Mouse (Mus musculus) kidney, postnatal 0 days (tissue): Measurements from ENCODE around the gene Atrn. TPM values are rescaled to one million over a fixed set of nuclear protein-coding genes. Genes with fewer than 3 reads are reported as not detected.
"Not testable (repeated sequence)": the region's sequence is repeated elsewhere in the genome, so short reads cannot be mapped to it uniquely, and the experiment has no call there.

Source experiments
- ATAC-seq: fragments of 200-750 bp; cut with Nextera tagmentation; replicated peaks from 2 replicates; pipeline ENCODE4 v1.8.0; 2017; ENCODE audit warnings: low read depth, moderate number of reproducible peaks, moderate TSS enrichment, moderate library complexity; ENCODE audit not compliant: low FRiP score
- DNase-seq: peaks from one replicate; pipeline ENCODE4 v3.0.0-alpha.2; 2016; ENCODE audit warnings: low spot score
- H3K27ac ChIP-seq: fragments of 300-500 bp; sonication (generic); 2 replicates; pipeline ENCODE4 v1.5.1; 2014; ENCODE audit warnings: mild to moderate bottlenecking
- H3K27me3 ChIP-seq: fragments of 300-500 bp; sonication (generic); 2 replicates; pipeline ENCODE4 v1.6.1; 2014; ENCODE audit warnings: low read length, mixed read lengths; ENCODE audit not compliant: insufficient read depth
- H3K36me3 ChIP-seq: fragments of 300-500 bp; sonication (generic); 2 replicates; pipeline ENCODE4 v1.6.1; 2014; ENCODE audit warnings: low read length, mixed read lengths; ENCODE audit not compliant: insufficient read depth
- H3K4me1 ChIP-seq: fragments of 300-500 bp; sonication (generic); replicated peaks from 2 replicates; pipeline ENCODE4 v1.6.1; 2014; ENCODE audit warnings: antibody characterized with exemption, low read length, mixed read lengths; ENCODE audit not compliant: insufficient read depth
- H3K4me2 ChIP-seq: fragments of 300-500 bp; sonication (generic); 2 replicates; pipeline ENCODE4 v1.6.1; 2014; ENCODE audit warnings: mild to moderate bottlenecking, low read length, moderate library complexity, mixed read lengths
- H3K4me3 ChIP-seq: fragments of 300-500 bp; sonication (generic); replicated peaks from 2 replicates; pipeline ENCODE4 v1.5.1; 2014; ENCODE audit warnings: low read depth, low read length
- H3K9ac ChIP-seq: fragments of 300-500 bp; sonication (generic); 2 replicates; pipeline ENCODE4 v1.6.1; 2014; ENCODE audit warnings: low read depth, low read length
- H3K9me3 ChIP-seq: fragments of 300-500 bp; sonication (generic); replicated peaks from 2 replicates; pipeline ENCODE4 v1.6.1; 2016; ENCODE audit warnings: low read length, inconsistent platforms, mixed read lengths
- CTCF ChIP-seq: IDR thresholded peaks from 2 replicates; pipeline ENCODE4 v1.5.1; 2016; ENCODE audit warnings: antibody characterized with exemption, low read depth, mild to moderate bottlenecking, moderate library complexity
- WGBS: fragments of 180-500 bp; shearing (Covaris S2); extraction: QIAGEN DNeasy Blood & Tissue Kit; methylation state at CpG from one replicate; pipeline ENCODE4 v1.1.7; 2014; 5-methylcytosine and 5-hydroxymethylcytosine counted together
- polyA plus RNA-seq: library from polyadenylated mRNA; unstranded; fragments of >200 nt; fragmentation: Nextera tagmentation; extraction: Ambion mirVana; gene quantifications from 2 replicates; pipeline ENCODE4 v1.2.1, GENCODE M21; 2015

Atrn gene
- polyA plus RNA-seq, 1 experiment from 2014 or later = 6.2 TPM

DNA sequence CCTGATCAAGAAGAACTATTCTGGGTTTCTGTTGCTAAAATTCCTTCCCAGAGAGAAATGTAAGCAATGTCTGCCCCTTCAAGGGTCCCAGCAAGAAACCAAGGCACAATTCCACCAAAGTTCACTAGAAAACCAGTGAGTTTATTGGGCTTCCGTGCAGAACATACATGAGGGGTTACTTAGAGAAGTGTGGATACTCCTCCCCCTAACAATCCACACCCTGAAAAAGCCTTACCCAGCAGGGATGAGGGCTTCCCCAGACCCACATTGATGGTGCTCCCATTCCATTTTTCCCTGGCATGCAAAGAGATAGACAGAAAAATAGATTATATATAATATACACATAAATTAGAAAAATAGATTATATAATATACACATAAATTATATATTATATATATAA is 124.7 kb downstream of the Atrn start:
- no peaks in the 10 kb centered on the region for H3K4me1 ChIP-seq
- no peak for TF ChIP-seq CTCF
- no peak for ATAC-seq
- H3K9ac ChIP-seq = no peak overlapping the region
- H3K36me3 ChIP-seq = 0 out of 2 replicates have a peak, but pooled peaks cover 1% of the 10 kb centered on the region
- WGBS = 86% methylated on average over 1 of the region's 1 CpGs
- no peaks in the 10 kb centered on the region for H3K9me3 ChIP-seq
- no peak overlapping the region for H3K4me3 ChIP-seq
- no peak overlapping the region for H3K27ac ChIP-seq
- DNase-seq = no peak
- H3K4me2 ChIP-seq = no peak overlapping the region
- H3K27me3 ChIP-seq = no peaks in the 10 kb centered on the region

DNA sequence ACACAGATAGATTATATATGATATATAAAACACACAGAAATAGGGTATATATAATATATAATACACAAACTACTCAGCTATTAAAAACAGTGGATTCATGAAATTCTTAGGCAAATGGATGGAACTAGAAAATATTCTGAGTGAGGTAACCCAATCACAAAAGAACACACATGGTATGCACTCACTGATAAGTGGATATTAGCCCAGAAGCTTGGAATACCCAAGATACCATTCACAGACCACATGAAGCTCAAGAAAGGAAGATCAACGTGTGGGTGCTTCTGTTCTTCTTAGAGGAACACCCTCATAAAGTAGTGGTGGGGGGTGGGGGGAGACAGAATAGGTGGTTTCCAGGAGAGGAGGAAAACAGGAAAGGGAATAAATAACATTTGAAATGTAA is 125.1 kb downstream of the Atrn start:
- H3K9me3 ChIP-seq, ATAC-seq, DNase-seq, H3K4me2 ChIP-seq, H3K36me3 ChIP-seq, H3K4me3 ChIP-seq, H3K4me1 ChIP-seq, H3K27me3 ChIP-seq, H3K9ac ChIP-seq, H3K27ac ChIP-seq: not testable (repeated sequence)
- 56% methylated on average over 1 of the region's 1 CpGs for WGBS

DNA sequence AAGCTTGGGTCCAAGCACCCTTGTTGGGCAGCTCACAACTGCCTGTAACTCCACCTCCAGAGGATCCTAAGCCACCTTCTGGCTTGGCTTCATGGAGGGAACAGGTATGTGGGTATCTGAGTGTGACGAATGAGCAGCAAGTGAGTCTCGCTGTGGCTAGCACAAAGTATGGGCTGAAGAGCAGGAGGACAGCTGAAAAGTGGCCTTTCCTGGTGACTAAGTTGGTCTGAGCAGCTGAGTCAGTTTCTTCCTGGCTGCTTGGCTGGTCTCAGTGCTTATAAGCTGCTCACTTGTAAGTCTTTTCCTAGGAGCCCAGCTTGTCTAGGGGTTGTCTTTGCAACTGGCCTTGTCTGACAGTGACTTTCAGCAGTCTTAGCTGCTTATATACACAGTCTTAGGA is 130.0 kb downstream of the Atrn start:
- TF ChIP-seq CTCF = no peak
- ATAC-seq (no peak), DNase-seq (no peak)
- 94% methylated on average over 2 of the region's 2 CpGs for WGBS
- no peak overlapping the region for H3K9ac ChIP-seq
- no peak overlapping the region for H3K4me2 ChIP-seq
- no peak overlapping the region for H3K4me3 ChIP-seq
- H3K27me3 ChIP-seq = peaks cover 8% of the 10 kb centered on the region; the same call in 1 of the 2 replicates
- H3K27ac ChIP-seq = no peak overlapping the region
- no peaks in the 10 kb centered on the region for H3K36me3 ChIP-seq
- H3K9me3 ChIP-seq = no peaks in the 10 kb centered on the region
- H3K4me1 ChIP-seq = peaks cover 5% of the 10 kb centered on the region; the same call in 1 of the 2 replicates

DNA sequence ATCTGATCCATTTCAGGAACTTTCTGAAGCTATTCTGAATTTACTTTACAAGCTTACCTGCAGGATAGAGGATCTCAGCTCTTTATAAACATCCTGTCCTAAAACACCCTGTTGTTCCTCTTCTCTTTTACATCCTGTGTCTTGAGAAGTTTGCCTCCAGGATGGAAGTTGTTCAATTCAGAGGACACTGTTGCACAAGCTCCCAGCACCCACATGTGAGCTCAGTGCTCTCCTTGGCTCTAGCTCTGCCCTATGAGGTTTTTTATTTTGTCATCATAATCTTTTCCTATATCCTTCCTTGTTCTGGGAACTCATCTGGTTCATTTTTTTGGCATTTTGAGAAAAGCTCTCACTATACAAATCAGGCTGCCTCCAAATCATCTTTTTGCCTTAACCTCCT is 130.5 kb downstream of the Atrn start:
- no peak overlapping the region for H3K4me2 ChIP-seq
- H3K27ac ChIP-seq = no peak overlapping the region
- H3K9me3 ChIP-seq = no peaks in the 10 kb centered on the region
- peaks cover 11% of the 10 kb centered on the region; the same call in 1 of the 2 replicates for H3K27me3 ChIP-seq
- no peak overlapping the region for H3K9ac ChIP-seq
- no peaks in the 10 kb centered on the region for H3K36me3 ChIP-seq
- H3K4me3 ChIP-seq = no peak overlapping the region
- H3K4me1 ChIP-seq = peaks cover 8% of the 10 kb centered on the region
- ATAC-seq (no peak), DNase-seq (no peak)
- TF ChIP-seq CTCF = no peak

DNA sequence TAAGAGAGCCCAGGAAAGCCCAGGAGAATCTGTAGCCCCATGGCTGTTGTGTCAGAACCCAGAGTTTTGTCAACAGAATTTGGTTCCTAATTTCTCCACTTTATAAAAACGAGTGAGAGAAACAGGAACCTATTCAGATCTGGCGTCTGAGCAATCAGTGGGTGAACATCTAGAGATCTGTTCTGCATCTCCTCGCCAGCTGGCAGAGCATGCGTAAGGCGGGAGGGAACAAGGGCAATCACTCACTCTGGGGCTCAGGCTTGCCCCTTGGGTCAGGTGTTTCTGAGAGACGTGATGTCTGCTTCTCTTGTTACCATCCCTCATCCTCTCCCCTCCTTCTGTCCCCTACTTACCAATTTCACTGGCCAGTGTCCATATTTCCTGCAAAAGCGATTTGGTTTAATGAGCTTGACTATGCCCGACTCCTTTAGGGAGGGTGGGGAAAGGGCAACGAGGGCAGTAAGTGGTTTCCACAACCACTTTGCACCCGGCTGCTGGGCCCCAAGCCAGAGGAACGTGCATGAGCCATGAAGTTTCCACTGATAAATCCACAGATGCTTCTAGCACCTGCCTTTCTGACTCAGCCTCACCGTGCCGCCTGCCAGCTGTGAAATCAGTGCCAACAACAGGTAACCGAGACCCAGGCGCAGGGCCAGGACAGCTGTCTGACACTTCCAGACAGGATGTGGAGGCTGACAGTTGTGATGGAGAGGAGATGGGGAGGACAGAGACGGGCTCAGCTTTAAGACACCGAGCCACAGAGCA is 131.1 kb downstream of the Atrn start:
- peaks cover 11% of the 10 kb centered on the region; the same call in 1 of the 2 replicates for H3K27me3 ChIP-seq
- H3K4me2 ChIP-seq = no peak overlapping the region
- H3K4me1 ChIP-seq = peaks cover 8% of the 10 kb centered on the region
- H3K36me3 ChIP-seq = no peaks in the 10 kb centered on the region
- no peak for ATAC-seq
- no peak overlapping the region for H3K9ac ChIP-seq
- DNase-seq = no peak
- no peak overlapping the region; the same call in 1 of the 2 replicates for H3K27ac ChIP-seq
- no peak overlapping the region for H3K4me3 ChIP-seq
- no peak for TF ChIP-seq CTCF
- H3K9me3 ChIP-seq = no peaks in the 10 kb centered on the region
- WGBS = 34% methylated on average over 17 of the region's 17 CpGs

DNA sequence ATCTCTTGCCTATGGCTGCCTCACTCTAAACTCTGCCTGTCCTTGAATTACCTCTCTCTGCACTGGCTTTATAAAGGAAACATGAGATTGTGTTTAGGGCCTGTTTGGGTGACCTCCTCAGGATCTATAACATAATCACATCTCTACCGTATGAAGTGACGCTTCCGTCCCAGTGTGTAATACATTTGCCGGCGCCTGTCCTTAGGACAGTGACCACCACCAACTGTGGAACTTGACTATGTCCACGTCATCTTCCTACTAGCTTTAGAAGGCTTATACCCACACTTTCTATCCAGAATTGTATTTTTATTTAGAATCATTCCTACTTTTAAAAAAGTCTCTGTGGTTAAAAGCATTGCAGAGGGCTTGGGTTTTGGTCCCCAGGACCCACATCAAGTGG is 131.9 kb downstream of the Atrn start:
- Histone ChIP-seq H3K9me3 (no peaks in the 10 kb centered on the region), H3K27me3 (peaks cover 11% of the 10 kb centered on the region; the same call in 1 of the 2 replicates), H3K27ac (no peak overlapping the region), H3K4me1 (peaks cover 8% of the 10 kb centered on the region), H3K4me3 (no peak overlapping the region), H3K9ac (no peak overlapping the region), H3K4me2 (no peak overlapping the region), H3K36me3 (no peaks in the 10 kb centered on the region)
- ATAC-seq (no peak), DNase-seq (no peak)
- TF ChIP-seq CTCF = no peak
- 89% methylated on average over 6 of the region's 6 CpGs for WGBS

DNA sequence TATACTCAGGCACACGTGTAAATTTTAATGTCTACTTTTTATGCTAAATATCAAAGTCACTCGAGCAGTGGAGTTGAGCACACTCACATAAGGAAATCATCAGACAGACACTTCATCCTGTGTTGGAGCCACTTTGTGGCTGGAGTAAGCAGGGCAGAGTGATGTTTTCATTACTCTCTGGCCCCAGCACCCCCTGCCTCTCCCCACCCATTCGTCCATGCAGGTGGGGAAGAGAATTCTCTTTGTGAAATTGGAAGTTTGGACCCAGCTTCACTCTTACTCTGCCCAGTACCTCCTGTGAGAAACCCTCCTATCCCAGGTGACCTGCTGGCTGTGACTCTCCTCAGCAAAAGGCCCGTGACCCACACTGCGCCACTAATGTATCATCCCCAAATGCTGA is 132.4 kb downstream of the Atrn start:
- no peak for ATAC-seq
- no peaks in the 10 kb centered on the region for H3K9me3 ChIP-seq

More for the DNA sequence above, 132.4 kb downstream of the Atrn start:
- no peak for DNase-seq
- H3K9ac ChIP-seq = no peak overlapping the region
- no peak overlapping the region for H3K4me2 ChIP-seq
- peaks cover 11% of the 10 kb centered on the region; the same call in 1 of the 2 replicates for H3K27me3 ChIP-seq
- peaks cover 8% of the 10 kb centered on the region for H3K4me1 ChIP-seq
- WGBS = 84% methylated on average over 5 of the region's 5 CpGs
- H3K27ac ChIP-seq = no peak overlapping the region
- no peaks in the 10 kb centered on the region for H3K36me3 ChIP-seq
- no peak overlapping the region for H3K4me3 ChIP-seq
- no peak for TF ChIP-seq CTCF
